Mouse (Mus musculus): Measurements from ENCODE around the gene Eng. TPM values are rescaled to one million over a fixed set of nuclear protein-coding genes. Genes with fewer than 3 reads are reported as not detected.

Eng gene
- polyA plus RNA-seq, 1 experiment, result 1.6 TPM

DNA sequence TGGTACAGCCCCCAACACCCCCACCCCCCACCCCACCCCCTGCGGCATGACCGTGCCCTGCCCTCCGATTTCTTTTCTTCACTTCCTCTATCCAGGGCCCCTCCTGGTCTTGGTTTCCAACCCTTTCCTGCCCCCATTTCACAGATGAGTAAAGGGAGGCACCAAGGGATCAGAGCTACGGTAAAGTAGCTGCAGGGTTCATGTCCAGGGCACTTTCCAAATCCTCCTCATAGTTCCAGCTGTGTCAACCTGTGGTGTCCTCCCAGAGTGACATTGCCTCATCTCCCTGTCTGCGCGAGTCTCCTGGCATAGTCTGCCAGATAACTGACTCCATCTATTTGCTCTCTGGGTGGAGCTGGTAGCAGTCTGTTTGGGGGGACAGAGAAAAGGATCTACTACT is 19.5 kb downstream of the Eng start:
- Histone ChIP-seq H3K27me3 (ENCODE audit: control insufficient read depth, insufficient read depth, insufficient read length) (no peaks in the 10 kb centered on the region), H3ac (ENCODE audit: control insufficient read depth, insufficient read length) (no peak overlapping the region), H3K4me3 (no peak overlapping the region), H3K4me2 (ENCODE audit: low read depth) (no peak overlapping the region), H3K36me3 (ENCODE audit: control insufficient read depth, insufficient read depth) (no peaks in the 10 kb centered on the region), H3K79me2 (ENCODE audit: control insufficient read depth, insufficient read depth) (no peaks in the 10 kb centered on the region)
- TF ChIP-seq MYOD1 (IDR thresholded peaks at IDR 0.05; ENCODE audit: control insufficient read depth in 1 of 3, insufficient read length in 2 of 3, low read depth in 2 of 3) (no peak), CEBPB (IDR thresholded peaks at IDR 0.05; ENCODE audit: insufficient read depth, poor library complexity, severe bottlenecking) (no peak), TCF12 (IDR thresholded peaks at IDR 0.05; ENCODE audit: insufficient read depth, poor library complexity, severe bottlenecking) (no peak), SRF (IDR thresholded peaks at IDR 0.05; ENCODE audit: control insufficient read depth, insufficient read length, low read depth) (no peak), MYOG (IDR thresholded peaks at IDR 0.05; ENCODE audit: control insufficient read depth in 1 of 3, insufficient read depth in 1 of 3, insufficient read length in 2 of 3, low read depth in 2 of 3) (no peak), E2F4 (IDR thresholded peaks at IDR 0.05; ENCODE audit: insufficient read depth) (no peak), USF1 (IDR thresholded peaks at IDR 0.05; ENCODE audit: low read depth) (no peak), REST (IDR thresholded peaks at IDR 0.05; ENCODE audit: insufficient read depth, insufficient read length) (no peak), POLR2AphosphoS2 (IDR thresholded peaks at IDR 0.05; ENCODE audit: insufficient read length, low read depth) (no peak), TCF3 (IDR thresholded peaks at IDR 0.05; ENCODE audit: insufficient read length, low read depth) (no peak), MAX (IDR thresholded peaks at IDR 0.05; ENCODE audit: low read depth) (no peak), POLR2A (IDR thresholded peaks at IDR 0.05; ENCODE audit: insufficient read length, low read depth) (no peak)

DNA sequence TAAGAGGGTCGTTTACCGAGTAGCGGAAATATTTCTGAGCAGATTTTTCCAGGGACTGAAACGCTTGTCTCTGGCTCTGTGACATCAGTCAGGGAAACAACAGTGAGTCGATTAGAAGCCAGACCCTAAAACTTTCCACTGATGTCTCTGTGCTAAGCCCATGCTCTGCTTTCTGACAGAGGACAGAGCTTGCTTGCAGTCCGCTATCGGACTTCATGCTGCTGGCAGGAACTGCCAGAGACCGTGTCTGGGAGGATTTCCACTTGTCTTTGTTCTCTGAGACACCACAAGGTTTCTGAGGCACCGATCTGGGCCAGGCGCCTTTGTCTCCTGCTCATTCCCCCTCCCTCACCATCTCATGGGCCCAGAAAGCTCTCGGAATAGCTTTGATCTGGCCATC is 21.4 kb downstream of the Eng start:
- H3K27me3 ChIP-seq (ENCODE audit: control insufficient read depth, insufficient read depth, insufficient read length), result no peaks in the 10 kb centered on the region
- TF ChIP-seq TCF12 (IDR thresholded peaks at IDR 0.05; ENCODE audit: insufficient read depth, poor library complexity, severe bottlenecking) (no peak), REST (IDR thresholded peaks at IDR 0.05; ENCODE audit: insufficient read depth, insufficient read length) (no peak), POLR2A (IDR thresholded peaks at IDR 0.05; ENCODE audit: insufficient read length, low read depth) (no peak), SRF (IDR thresholded peaks at IDR 0.05; ENCODE audit: control insufficient read depth, insufficient read length, low read depth) (no peak), CEBPB (IDR thresholded peaks at IDR 0.05; ENCODE audit: insufficient read depth, poor library complexity, severe bottlenecking) (no peak), MYOD1 (IDR thresholded peaks at IDR 0.05; ENCODE audit: control insufficient read depth in 1 of 3, insufficient read length in 2 of 3, low read depth in 2 of 3) (no peak), E2F4 (IDR thresholded peaks at IDR 0.05; ENCODE audit: insufficient read depth) (no peak), TCF3 (IDR thresholded peaks at IDR 0.05; ENCODE audit: insufficient read length, low read depth) (no peak), USF1 (IDR thresholded peaks at IDR 0.05; ENCODE audit: low read depth) (no peak), MYOG (IDR thresholded peaks at IDR 0.05; ENCODE audit: control insufficient read depth in 1 of 3, insufficient read depth in 1 of 3, insufficient read length in 2 of 3, low read depth in 2 of 3) (no peak), POLR2AphosphoS2 (IDR thresholded peaks at IDR 0.05; ENCODE audit: insufficient read length, low read depth) (no peak), MAX (IDR thresholded peaks at IDR 0.05; ENCODE audit: low read depth) (no peak)
- H3ac ChIP-seq (ENCODE audit: control insufficient read depth, insufficient read length), result no peak overlapping the region
- no peaks in the 10 kb centered on the region for H3K79me2 ChIP-seq (ENCODE audit: control insufficient read depth, insufficient read depth)
- no peak overlapping the region for H3K4me3 ChIP-seq
- H3K4me2 ChIP-seq (ENCODE audit: low read depth), result no peak overlapping the region
- no peaks in the 10 kb centered on the region for H3K36me3 ChIP-seq (ENCODE audit: control insufficient read depth, insufficient read depth)

DNA sequence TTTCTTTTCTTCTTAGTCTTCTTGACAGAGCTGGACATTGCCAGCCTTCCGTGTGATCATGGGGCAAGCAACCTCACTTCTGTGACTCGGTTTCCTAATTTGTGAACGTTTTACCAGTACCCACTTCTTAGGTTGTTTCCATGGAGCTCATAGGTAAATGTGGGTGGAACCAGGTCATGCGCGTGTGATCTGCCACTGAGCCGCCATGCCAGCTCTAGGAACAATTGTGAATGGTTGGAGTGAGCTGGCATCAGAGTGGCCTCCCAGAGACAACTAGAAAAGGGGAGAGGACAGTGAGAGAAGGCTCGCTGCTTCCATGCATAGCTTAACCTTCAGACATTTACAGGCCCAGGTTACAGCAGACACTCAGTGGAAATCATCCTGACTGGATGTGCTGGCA is 21.8 kb downstream of the Eng start:
- Histone ChIP-seq H3K4me3 (no peak overlapping the region), H3K36me3 (ENCODE audit: control insufficient read depth, insufficient read depth) (no peaks in the 10 kb centered on the region), H3K4me2 (ENCODE audit: low read depth) (no peak overlapping the region), H3ac (ENCODE audit: control insufficient read depth, insufficient read length) (no peak overlapping the region), H3K27me3 (ENCODE audit: control insufficient read depth, insufficient read depth, insufficient read length) (no peaks in the 10 kb centered on the region), H3K79me2 (ENCODE audit: control insufficient read depth, insufficient read depth) (no peaks in the 10 kb centered on the region)
- TF ChIP-seq MYOG (IDR thresholded peaks at IDR 0.05; ENCODE audit: control insufficient read depth in 1 of 3, insufficient read depth in 1 of 3, insufficient read length in 2 of 3, low read depth in 2 of 3), result no peak
- no peak for TF ChIP-seq TCF3 (IDR thresholded peaks at IDR 0.05; ENCODE audit: insufficient read length, low read depth)
- no peak for TF ChIP-seq USF1 (IDR thresholded peaks at IDR 0.05; ENCODE audit: low read depth)
- TF ChIP-seq MAX (IDR thresholded peaks at IDR 0.05; ENCODE audit: low read depth), result no peak
- no peak for TF ChIP-seq POLR2A (IDR thresholded peaks at IDR 0.05; ENCODE audit: insufficient read length, low read depth)
- no peak for TF ChIP-seq E2F4 (IDR thresholded peaks at IDR 0.05; ENCODE audit: insufficient read depth)
- no peak for TF ChIP-seq SRF (IDR thresholded peaks at IDR 0.05; ENCODE audit: control insufficient read depth, insufficient read length, low read depth)
- no peak for TF ChIP-seq TCF12 (IDR thresholded peaks at IDR 0.05; ENCODE audit: insufficient read depth, poor library complexity, severe bottlenecking)
- no peak for TF ChIP-seq CEBPB (IDR thresholded peaks at IDR 0.05; ENCODE audit: insufficient read depth, poor library complexity, severe bottlenecking)
- no peak for TF ChIP-seq REST (IDR thresholded peaks at IDR 0.05; ENCODE audit: insufficient read depth, insufficient read length)
- TF ChIP-seq POLR2AphosphoS2 (IDR thresholded peaks at IDR 0.05; ENCODE audit: insufficient read length, low read depth), result no peak
- no peak for TF ChIP-seq MYOD1 (IDR thresholded peaks at IDR 0.05; ENCODE audit: control insufficient read depth in 1 of 3, insufficient read length in 2 of 3, low read depth in 2 of 3)

DNA sequence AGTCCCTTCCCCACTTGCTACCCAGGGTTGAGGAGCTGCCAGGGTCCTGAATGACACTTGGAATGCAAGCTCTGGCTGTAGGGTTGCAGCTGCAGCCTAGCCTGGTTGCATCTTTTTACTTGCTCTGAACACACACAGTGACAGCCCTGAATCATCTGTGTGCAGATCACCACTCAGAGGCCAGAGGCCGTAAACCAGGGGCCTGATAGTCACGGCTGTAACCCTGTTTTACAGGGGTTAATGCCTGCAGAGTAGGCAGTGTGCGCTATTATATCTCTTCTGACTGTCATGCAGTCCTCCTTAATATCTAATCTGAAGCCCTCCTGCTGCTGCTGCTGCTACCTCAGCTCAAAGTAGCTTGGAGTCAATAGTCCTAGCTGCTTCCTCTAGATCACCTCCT is 23.5 kb downstream of the Eng start:
- TF ChIP-seq USF1 (IDR thresholded peaks at IDR 0.05; ENCODE audit: low read depth) (no peak), POLR2A (IDR thresholded peaks at IDR 0.05; ENCODE audit: insufficient read length, low read depth) (no peak), SRF (IDR thresholded peaks at IDR 0.05; ENCODE audit: control insufficient read depth, insufficient read length, low read depth) (no peak), TCF3 (IDR thresholded peaks at IDR 0.05; ENCODE audit: insufficient read length, low read depth) (no peak), TCF12 (IDR thresholded peaks at IDR 0.05; ENCODE audit: insufficient read depth, poor library complexity, severe bottlenecking) (no peak), MYOG (IDR thresholded peaks at IDR 0.05; ENCODE audit: control insufficient read depth in 1 of 3, insufficient read depth in 1 of 3, insufficient read length in 2 of 3, low read depth in 2 of 3) (no peak), CEBPB (IDR thresholded peaks at IDR 0.05; ENCODE audit: insufficient read depth, poor library complexity, severe bottlenecking) (no peak), MAX (IDR thresholded peaks at IDR 0.05; ENCODE audit: low read depth) (no peak), POLR2AphosphoS2 (IDR thresholded peaks at IDR 0.05; ENCODE audit: insufficient read length, low read depth) (no peak), MYOD1 (IDR thresholded peaks at IDR 0.05; ENCODE audit: control insufficient read depth in 1 of 3, insufficient read length in 2 of 3, low read depth in 2 of 3) (no peak), E2F4 (IDR thresholded peaks at IDR 0.05; ENCODE audit: insufficient read depth) (no peak), REST (IDR thresholded peaks at IDR 0.05; ENCODE audit: insufficient read depth, insufficient read length) (no peak)
- H3K27me3 ChIP-seq (ENCODE audit: control insufficient read depth, insufficient read depth, insufficient read length), result no peaks in the 10 kb centered on the region

More for the DNA sequence above, 23.5 kb downstream of the Eng start:
- Histone ChIP-seq H3ac (ENCODE audit: control insufficient read depth, insufficient read length) (no peak overlapping the region), H3K4me3 (no peak overlapping the region), H3K79me2 (ENCODE audit: control insufficient read depth, insufficient read depth) (no peaks in the 10 kb centered on the region), H3K36me3 (ENCODE audit: control insufficient read depth, insufficient read depth) (no peaks in the 10 kb centered on the region), H3K4me2 (ENCODE audit: low read depth) (no peak overlapping the region)
